Mouse (Mus musculus) G1E (cell line): Measurements from ENCODE around the gene Vmn2r17. TPM values are rescaled to one million over a fixed set of nuclear protein-coding genes. Genes with fewer than 3 reads are reported as not detected.
A peak's percentile ranks its signal among the peaks of the same experiment; 100 is the strongest.

Source experiments
- ATAC-seq: 2 replicates; pipeline ENCODE4 v1.8.0; 2016; ENCODE audit warnings: mild to moderate bottlenecking; ENCODE audit not compliant: insufficient number of reproducible peaks, poor library complexity, low FRiP score, severe bottlenecking; ENCODE audit errors: extremely low read depth
- DNase-seq: peaks from one replicate; pipeline ENCODE4 v3.0.0; 2012; ENCODE audit warnings: low spot score
- H3K27me3 ChIP-seq: 2 replicates; pipeline ENCODE4 v1.6.1; 2012; ENCODE audit warnings: mild to moderate bottlenecking, low read length, inconsistent platforms; ENCODE audit not compliant: insufficient read depth
- H3K36me3 ChIP-seq: replicated peaks from 2 replicates; pipeline ENCODE3; 2012; ENCODE audit warnings: mild to moderate bottlenecking, inconsistent platforms
- H3K4me1 ChIP-seq: 2 replicates; pipeline ENCODE4 v1.6.1; 2012; ENCODE audit warnings: low read depth, low read length, inconsistent platforms, mixed read lengths; ENCODE audit not compliant: insufficient read depth
- H3K4me3 ChIP-seq: 2 replicates; pipeline ENCODE4 v1.5.1; 2012; ENCODE audit warnings: low read depth, mild to moderate bottlenecking, inconsistent platforms, low read length, moderate library complexity, mixed read lengths
- H3K9me3 ChIP-seq: replicated peaks from 2 replicates; pipeline ENCODE4 v1.6.1; 2012; ENCODE audit warnings: inconsistent platforms
- CTCF ChIP-seq: IDR thresholded peaks from 2 replicates; pipeline ENCODE4 v1.5.1; 2012; ENCODE audit warnings: low read depth, low read length, inconsistent platforms, mixed read lengths
- GATA1 ChIP-seq: IDR thresholded peaks from 2 replicates; pipeline ENCODE4 v1.6.1; 2012; ENCODE audit warnings: borderline replicate concordance, low read length, inconsistent platforms, mixed read lengths
- GATA2 ChIP-seq: IDR thresholded peaks from 2 replicates; pipeline ENCODE4 v1.6.1; 2012; ENCODE audit warnings: low read depth, low read length, inconsistent platforms, borderline replicate concordance
- POLR2AphosphoS5 ChIP-seq: IDR thresholded peaks from 2 replicates; pipeline ENCODE4 v1.6.1; 2012; ENCODE audit warnings: low read depth, low read length, inconsistent platforms; ENCODE audit not compliant: insufficient replicate concordance
- TAL1 ChIP-seq: conservative IDR thresholded peaks from 2 replicates; pipeline ENCODE4 v1.6.1; 2012; ENCODE audit warnings: low read depth, low read length, inconsistent platforms, mixed read lengths
- polyA plus RNA-seq: library from polyadenylated mRNA; stranded (reverse); fragments of >175 nt; gene quantifications from 2 replicates; pipeline ENCODE4 v1.2.3, GENCODE M21; 2012
- total RNA-seq, 2 experiments: library from RNA; stranded (forward) in 1 of 2; stranded (reverse) in 1 of 2; fragments of 200-1000 nt in 1 of 2; fragments of >200 nt in 1 of 2; fragmentation: Nextera tagmentation in 1 of 2; gene quantifications; 2 replicates each; pipeline ENCODE4 v1.2.3; 2014 to 2017

Vmn2r17 gene
- not detected in 2 replicates for total RNA-seq (2014; fragmentation: Nextera tagmentation)
- total RNA-seq (2017) = 0.12 and 0.27 TPM in 2 replicates
- not detected in 2 replicates for polyA plus RNA-seq

- H3K4me1 ChIP-seq = no peaks in the 10 kb centered on the region
- ATAC-seq = no peak
- no peaks in the 10 kb centered on the region for H3K36me3 ChIP-seq
- no peak within 1 kb of the TSS for H3K4me3 ChIP-seq
- H3K9me3 ChIP-seq = peaks cover 4% of the 10 kb centered on the region; the same call in 1 of the 2 replicates
- TF ChIP-seq POLR2AphosphoS5 = no peak
- DNase-seq = no peak
- H3K27me3 ChIP-seq = no peaks in the 10 kb centered on the region
These were observed at the start of gene Vmn2r17 for GRCm38 (mm10) chr5:109419388-109419787. Vmn2r17 (plus strand) TSS chr5:109419688.

GRCm38 (mm10) chr5:109466576-109467506, 47.4 kb downstream of the Vmn2r17 start:
- ATAC-seq (peak; percentile 86), DNase-seq (no peak)
- Histone ChIP-seq H3K36me3 (no peaks in the 10 kb centered on the region), H3K4me1 (no peaks in the 10 kb centered on the region), H3K4me3 (peak overlapping the region; percentile 48; the same call in 1 of the 2 replicates), H3K27me3 (no peaks in the 10 kb centered on the region), H3K9me3 (peaks cover 3% of the 10 kb centered on the region; the same call in 1 of the 2 replicates)
- no peak for TF ChIP-seq TAL1
- TF ChIP-seq GATA1 = no peak
- no peak for TF ChIP-seq GATA2
- no peak for TF ChIP-seq CTCF
- no peak for TF ChIP-seq POLR2AphosphoS5

- DNase-seq (no peak), ATAC-seq (peak; percentile 40; the same call in 1 of the 2 replicates)
- 0 out of 2 replicates have a peak, but pooled peaks cover 3% of the 10 kb centered on the region for H3K4me1 ChIP-seq
- no peaks in the 10 kb centered on the region for H3K27me3 ChIP-seq
- no peaks in the 10 kb centered on the region for H3K9me3 ChIP-seq
- no peak overlapping the region for H3K4me3 ChIP-seq
- TF ChIP-seq GATA1 (no peak), POLR2AphosphoS5 (no peak), CTCF (peak; percentile 30; the same call in 1 of the 2 replicates), GATA2 (no peak), TAL1 (no peak)
- H3K36me3 ChIP-seq = no peaks in the 10 kb centered on the region
These were observed 87.2 kb downstream of the Vmn2r17 start for GRCm38 (mm10) chr5:109506729-109507128.

Other genes starting within 250 kb of the Vmn2r17 start
- gene Vmn2r13, start 227.5 kb upstream of the Vmn2r17 start, total RNA-seq (2014; fragmentation: Nextera tagmentation) = not detected in 2 replicates
- 0.05 and 0.06 TPM in 2 replicates for gene Vmn2r13, start 227.5 kb upstream of the Vmn2r17 start, total RNA-seq (2017)
- not detected in 2 replicates for gene Vmn2r13, start 227.5 kb upstream of the Vmn2r17 start, polyA plus RNA-seq
- gene Vmn2r14, start 195.0 kb upstream of the Vmn2r17 start, total RNA-seq (2014; fragmentation: Nextera tagmentation) = not detected in 2 replicates
- 0.06 and 0.11 TPM in 2 replicates for gene Vmn2r14, start 195.0 kb upstream of the Vmn2r17 start, total RNA-seq (2017)
- not detected in 2 replicates for gene Vmn2r14, start 195.0 kb upstream of the Vmn2r17 start, polyA plus RNA-seq
- gene Vmn2r15, start 122.0 kb upstream of the Vmn2r17 start, total RNA-seq (2014; fragmentation: Nextera tagmentation) = not detected in 2 replicates
- 0.11 TPM in 1 of 2 replicates, not detected in the other for gene Vmn2r15, start 122.0 kb upstream of the Vmn2r17 start, total RNA-seq (2017)
- gene Vmn2r15, start 122.0 kb upstream of the Vmn2r17 start, polyA plus RNA-seq = not detected in 2 replicates
- not detected in 2 replicates for gene Vmn2r16, start 89.5 kb upstream of the Vmn2r17 start, total RNA-seq (2014; fragmentation: Nextera tagmentation)
- 0.05 and 0.06 TPM in 2 replicates for gene Vmn2r16, start 89.5 kb upstream of the Vmn2r17 start, total RNA-seq (2017)
- gene Vmn2r16, start 89.5 kb upstream of the Vmn2r17 start, polyA plus RNA-seq = not detected in 2 replicates
- 3.2 and 4.2 TPM in 2 replicates for gene Crlf2, start 139.3 kb downstream of the Vmn2r17 start, total RNA-seq (2014; fragmentation: Nextera tagmentation)
- 4.0 and 6.2 TPM in 2 replicates for gene Crlf2, start 139.3 kb downstream of the Vmn2r17 start, total RNA-seq (2017)
- gene Crlf2, start 139.3 kb downstream of the Vmn2r17 start, polyA plus RNA-seq = 37.4 and 52.7 TPM in 2 replicates